In the genomic region with DNA sequence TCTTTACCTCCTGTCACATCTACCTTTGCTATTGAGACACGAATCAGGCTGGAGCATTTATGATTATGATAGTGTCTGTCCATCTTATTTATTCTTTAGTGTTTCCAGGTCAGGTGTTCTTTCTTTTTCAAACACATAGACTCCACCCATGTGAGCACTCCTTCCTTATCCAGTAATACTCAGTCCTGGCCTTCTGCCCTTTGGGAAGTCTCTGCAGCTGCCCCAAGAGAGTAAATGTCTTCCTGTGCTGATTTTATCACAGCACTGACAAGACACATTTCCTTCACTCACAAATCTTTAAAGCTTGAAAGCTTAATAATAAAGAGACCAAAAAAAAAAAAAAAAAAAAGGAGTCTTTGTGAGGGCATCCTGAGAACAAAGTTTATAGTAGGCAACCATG, we compare ENCODE assay signal across 20 mouse cellular contexts.
"Had no signal": no experiment of that assay in that cellular context is flagged by ENCODE, and none has a peak within 500 bp of the region (broad histone marks: within the 10 kb centered on the region; RNA-seq: fewer than 3 reads in every experiment).

No protein-coding gene starts in this region.

- H3K4me3 ChIP-seq: liver, embryonic 13.5 days; liver, embryonic 15.5 days; midbrain, embryonic 10.5 days; midbrain, embryonic 12.5 days; myocyte; neural tube, embryonic 13.5 days; neural tube, embryonic 15.5 days; stomach, embryonic 15.5 days had no signal

- H3K4me1 ChIP-seq: liver, embryonic 13.5 days; liver, embryonic 15.5 days; midbrain, embryonic 10.5 days; midbrain, embryonic 12.5 days; neural tube, embryonic 15.5 days; stomach, embryonic 15.5 days had no signal

- DNase-seq: liver, embryonic 13.5 days; liver, postnatal 0 days; lung, embryonic 14.5 days; midbrain, embryonic 14.5 days; retina, postnatal 1 day; right cerebral cortex, adult 18-20 months; right cerebral cortex, postnatal 25 days; right cerebral cortex, postnatal 4 days; thymus, adult 2 months; thymus, postnatal 25 days; thymus, postnatal 4 days had no signal

- H3K4me2 ChIP-seq: liver, embryonic 13.5 days; liver, embryonic 15.5 days; lung, embryonic 14.5 days; midbrain, embryonic 12.5 days; neural tube, embryonic 13.5 days; neural tube, embryonic 15.5 days; stomach, embryonic 15.5 days had no signal

- H3K27me3 ChIP-seq: liver, embryonic 13.5 days; liver, embryonic 15.5 days; midbrain, embryonic 12.5 days; neural tube, embryonic 13.5 days; neural tube, embryonic 15.5 days; stomach, embryonic 15.5 days had no signal

- H3K27ac ChIP-seq: liver, embryonic 13.5 days; liver, embryonic 15.5 days; midbrain, embryonic 10.5 days; midbrain, embryonic 12.5 days; neural tube, embryonic 13.5 days; neural tube, embryonic 15.5 days; stomach, embryonic 15.5 days; stomach, postnatal 0 days had no signal

- H3K9ac ChIP-seq: liver, embryonic 13.5 days; liver, embryonic 15.5 days; liver, postnatal 0 days; lung, embryonic 14.5 days; midbrain, embryonic 12.5 days; neural tube, embryonic 13.5 days; neural tube, embryonic 15.5 days; stomach, embryonic 15.5 days had no signal

- ATAC-seq: liver, postnatal 0 days; midbrain, embryonic 16.5 days had no signal

- H3K36me3 ChIP-seq: liver, embryonic 13.5 days; liver, embryonic 15.5 days; midbrain, embryonic 10.5 days; midbrain, embryonic 12.5 days; neural tube, embryonic 13.5 days; neural tube, embryonic 15.5 days; stomach, embryonic 15.5 days had no signal

- H3K9me3 ChIP-seq: liver, embryonic 13.5 days; liver, embryonic 15.5 days; midbrain, embryonic 10.5 days; midbrain, embryonic 12.5 days; neural tube, embryonic 13.5 days; neural tube, embryonic 15.5 days; stomach, embryonic 15.5 days had no signal
